Mouse (Mus musculus): ENCODE data around the gene Gm9999.

DNA sequence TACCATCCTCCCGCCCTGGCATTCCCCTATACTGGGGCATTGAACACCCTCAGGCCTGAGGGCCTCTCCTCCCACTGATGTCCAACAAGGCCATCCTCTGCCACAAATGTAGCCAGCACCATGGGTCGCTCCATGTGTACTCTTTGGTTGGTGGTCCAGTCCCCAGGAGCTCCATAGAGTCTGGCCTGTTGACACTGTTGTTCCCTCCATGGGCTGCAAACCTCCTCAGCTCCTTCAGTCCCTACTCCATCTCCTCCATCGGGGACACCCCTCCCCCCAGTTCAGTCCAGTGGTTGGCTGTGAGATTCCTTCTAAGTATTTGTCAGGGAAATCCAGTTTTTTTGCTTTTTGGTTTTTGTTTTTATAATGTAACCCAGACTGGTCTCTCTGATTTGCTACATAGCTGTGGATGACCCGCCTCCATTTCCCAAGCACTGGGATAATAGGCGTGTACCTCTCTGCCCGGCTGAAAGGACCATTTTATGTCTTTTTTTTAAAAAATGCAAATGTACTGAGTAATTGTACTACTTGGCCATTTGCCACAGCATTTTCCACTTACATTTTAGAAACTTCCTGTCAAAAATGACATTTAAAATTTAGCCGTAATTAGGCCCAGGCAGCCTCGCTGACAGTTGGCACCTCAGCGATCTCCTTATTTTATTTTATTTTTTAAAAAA lies 47.3 kb downstream of the Gm9999 start:
- TF ChIP-seq CTCF (IDR thresholded peaks at IDR 0.05; ENCODE audit: low read depth, low read length) (no peak), GATA1 (IDR thresholded peaks at IDR 0.05; ENCODE audit: borderline replicate concordance, low read length) (no peak), GATA2 (IDR thresholded peaks at IDR 0.05; ENCODE audit: borderline replicate concordance, low read depth, low read length) (no peak), TAL1 (conservative IDR thresholded peaks at IDR 0.05; ENCODE audit: low read depth, low read length) (no peak)

Data from G1E (cell line).